Mouse (Mus musculus): ENCODE data around the gene Nup205. TPM values are rescaled to one million over a fixed set of nuclear protein-coding genes. Genes with fewer than 3 reads are reported as not detected.

The Nup205 gene
- polyA plus RNA-seq (2012; ENCODE audit: insufficient read depth, insufficient read length, low replicate concordance, missing spikeins): not detected in 2 replicates

GRCm38 (mm10) chr6:35176979-35177649, at the start of gene Nup205:
Nup205 (plus strand) TSS chr6:35177421.
- TF ChIP-seq CTCF (IDR thresholded peaks at IDR 0.05; ENCODE audit: insufficient read depth, low read depth, low read length) (no peak), POLR2A (IDR thresholded peaks at IDR 0.05; ENCODE audit: insufficient read depth, low read depth, low read length) (no peak)
- 3% methylated on average over 34 of the region's 34 CpGs for WGBS
- Histone ChIP-seq H3K27ac (ENCODE audit: insufficient read depth, low read depth, low read length) (peak within 1 kb of the TSS; percentile 100), H3K4me1 (ENCODE audit: control insufficient read depth, insufficient read depth, low read length) (no peaks in the 10 kb centered on the region), H3K4me3 (ENCODE audit: insufficient read depth, low read depth, low read length) (peak within 1 kb of the TSS; percentile 98)

DNA sequence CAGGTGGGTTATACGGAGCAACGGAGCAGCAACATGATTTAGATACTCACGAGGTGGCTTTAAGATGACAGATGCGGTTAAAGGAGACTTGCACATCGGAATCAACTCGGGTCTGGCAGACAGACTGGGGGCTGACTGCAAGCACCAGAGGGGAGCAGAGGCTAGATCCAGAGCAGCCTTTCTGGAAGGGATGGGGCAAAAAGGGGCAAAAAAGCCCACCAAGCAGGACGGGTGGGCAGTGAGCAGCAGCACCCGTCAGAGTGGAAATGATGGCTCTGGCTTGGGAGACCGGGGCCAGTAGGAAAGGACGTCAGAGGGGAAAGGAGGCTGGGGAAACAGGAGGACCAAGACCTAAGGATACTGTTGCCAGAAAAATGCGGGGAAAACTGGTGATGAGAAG, 44.4 kb upstream of the Nup205 start:
- Histone ChIP-seq H3K27ac (ENCODE audit: insufficient read depth, low read depth, low read length) (peak overlapping the region; percentile 64), H3K4me1 (ENCODE audit: control insufficient read depth, insufficient read depth, low read length) (peaks cover 3% of the 10 kb centered on the region; the same call in 1 of the 2 replicates), H3K4me3 (ENCODE audit: insufficient read depth, low read depth, low read length) (peak overlapping the region; percentile 61)
- TF ChIP-seq CTCF (IDR thresholded peaks at IDR 0.05; ENCODE audit: insufficient read depth, low read depth, low read length): no peak
- no peak for TF ChIP-seq POLR2A (IDR thresholded peaks at IDR 0.05; ENCODE audit: insufficient read depth, low read depth, low read length)
- WGBS: under 1% methylated on average over 11 of the region's 11 CpGs

GRCm38 (mm10) chr6:35133246-35133578, 44.0 kb upstream of the Nup205 start:
- H3K4me1 ChIP-seq (ENCODE audit: control insufficient read depth, insufficient read depth, low read length): peaks cover 3% of the 10 kb centered on the region; the same call in 1 of the 2 replicates
- WGBS: 0% methylated on average over 18 of the region's 25 CpGs
- TF ChIP-seq CTCF (IDR thresholded peaks at IDR 0.05; ENCODE audit: insufficient read depth, low read depth, low read length): no peak
- no peak for TF ChIP-seq POLR2A (IDR thresholded peaks at IDR 0.05; ENCODE audit: insufficient read depth, low read depth, low read length)
- peak overlapping the region; percentile 90 for H3K27ac ChIP-seq (ENCODE audit: insufficient read depth, low read depth, low read length)
- peak overlapping the region; percentile 61 for H3K4me3 ChIP-seq (ENCODE audit: insufficient read depth, low read depth, low read length)

DNA sequence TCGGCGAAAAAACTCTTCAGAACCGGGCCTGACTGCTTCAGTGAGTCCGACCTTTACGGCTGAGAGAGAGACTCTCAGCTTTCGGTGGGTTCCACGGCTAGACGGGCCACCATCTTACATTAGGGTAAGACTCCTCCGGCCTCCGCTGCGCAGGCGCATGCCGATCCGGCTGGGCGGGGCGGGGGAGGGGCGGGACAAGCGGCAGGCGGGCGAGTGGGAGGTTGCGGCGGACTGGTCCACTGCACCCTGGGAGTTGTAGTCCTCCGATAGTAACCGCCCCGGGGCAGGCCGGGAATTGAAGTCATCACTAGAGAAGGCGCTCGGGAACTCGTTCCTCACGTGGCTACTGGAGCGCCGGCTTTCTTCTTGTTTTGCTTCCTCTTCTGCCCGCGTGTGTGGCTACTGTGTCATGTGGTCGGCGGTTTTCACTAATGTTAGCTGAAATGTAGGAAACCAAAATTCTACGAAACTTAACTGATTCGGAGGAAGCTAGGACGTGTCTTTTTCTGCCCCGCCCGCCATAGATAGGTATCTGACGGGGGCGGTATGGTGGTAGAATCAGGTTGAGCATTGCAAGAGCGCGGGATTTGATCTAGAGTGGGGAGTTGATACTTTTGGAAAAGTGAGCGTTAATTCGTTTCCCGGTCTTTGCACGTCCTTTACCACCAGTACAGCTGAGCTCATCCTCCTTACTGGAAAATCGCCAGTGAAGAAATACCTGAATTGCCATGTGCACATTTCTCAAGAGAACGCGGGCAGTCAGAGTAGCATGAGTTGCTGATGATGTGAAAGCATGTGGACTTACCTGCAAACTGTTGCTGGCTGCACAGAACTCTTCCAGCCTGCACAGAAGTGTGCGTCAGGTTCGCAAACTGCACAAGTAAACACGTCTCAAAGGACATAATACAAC, 43.4 kb upstream of the Nup205 start, which contains the start of gene Cnot4:
Gene Cnot4, minus strand, starts transcription at position 146 of the 910 bp plus-strand sequence.
- peaks cover 3% of the 10 kb centered on the region; the same call in 1 of the 2 replicates for H3K4me1 ChIP-seq (ENCODE audit: control insufficient read depth, insufficient read depth, low read length)
- TF ChIP-seq CTCF (IDR thresholded peaks at IDR 0.05; ENCODE audit: insufficient read depth, low read depth, low read length): no peak
- peak; percentile 73; the same call in 1 of the 2 replicates for TF ChIP-seq POLR2A (IDR thresholded peaks at IDR 0.05; ENCODE audit: insufficient read depth, low read depth, low read length)
- H3K27ac ChIP-seq (ENCODE audit: insufficient read depth, low read depth, low read length): peak within 1 kb of the TSS; percentile 90
- H3K4me3 ChIP-seq (ENCODE audit: insufficient read depth, low read depth, low read length): peak within 1 kb of the TSS; percentile 61
- under 1% methylated on average over 55 of the region's 55 CpGs for WGBS

DNA sequence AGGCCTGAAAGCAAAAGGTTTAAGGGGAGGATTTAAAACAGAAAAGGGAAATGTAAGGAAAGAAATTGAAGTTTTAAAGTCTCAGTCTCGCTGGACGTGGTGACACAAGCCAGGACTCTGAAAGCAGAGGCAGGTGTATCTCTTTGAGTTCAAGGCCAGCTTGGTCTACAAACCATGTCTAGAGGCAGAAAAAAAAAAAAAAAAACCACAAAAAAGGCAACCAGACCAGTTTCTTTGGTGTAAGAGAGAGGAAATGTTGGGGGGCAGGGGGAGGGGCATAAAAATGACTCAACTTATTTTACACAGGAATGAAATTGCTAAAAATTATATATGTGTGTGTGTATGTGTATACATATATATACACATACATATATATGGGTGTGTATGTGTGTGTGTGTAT, 42.4 kb upstream of the Nup205 start:
- H3K4me3 ChIP-seq (ENCODE audit: insufficient read depth, low read depth, low read length): no peak overlapping the region
- peaks cover 3% of the 10 kb centered on the region; the same call in 1 of the 2 replicates for H3K4me1 ChIP-seq (ENCODE audit: control insufficient read depth, insufficient read depth, low read length)
- no peak for TF ChIP-seq POLR2A (IDR thresholded peaks at IDR 0.05; ENCODE audit: insufficient read depth, low read depth, low read length)
- TF ChIP-seq CTCF (IDR thresholded peaks at IDR 0.05; ENCODE audit: insufficient read depth, low read depth, low read length): no peak
- WGBS: 64% methylated on average over 2 of the region's 2 CpGs
- no peak overlapping the region for H3K27ac ChIP-seq (ENCODE audit: insufficient read depth, low read depth, low read length)

- TF ChIP-seq CTCF (IDR thresholded peaks at IDR 0.05; ENCODE audit: insufficient read depth, low read depth, low read length): no peak
- no peak for TF ChIP-seq POLR2A (IDR thresholded peaks at IDR 0.05; ENCODE audit: insufficient read depth, low read depth, low read length)
- WGBS: 97% methylated on average over 1 of the region's 1 CpGs
These were observed 36.9 kb upstream of the Nup205 start for GRCm38 (mm10) chr6:35140351-35140750.

GRCm38 (mm10) chr6:35145569-35145968, 31.7 kb upstream of the Nup205 start:
- no peak for TF ChIP-seq CTCF (IDR thresholded peaks at IDR 0.05; ENCODE audit: insufficient read depth, low read depth, low read length)
- no peak for TF ChIP-seq POLR2A (IDR thresholded peaks at IDR 0.05; ENCODE audit: insufficient read depth, low read depth, low read length)
- no peaks in the 10 kb centered on the region for H3K4me1 ChIP-seq (ENCODE audit: control insufficient read depth, insufficient read depth, low read length)

More at GRCm38 (mm10) chr6:35140351-35140750, 36.9 kb upstream of the Nup205 start:
- Histone ChIP-seq H3K4me1 (ENCODE audit: control insufficient read depth, insufficient read depth, low read length) (no peaks in the 10 kb centered on the region), H3K4me3 (ENCODE audit: insufficient read depth, low read depth, low read length) (no peak overlapping the region), H3K27ac (ENCODE audit: insufficient read depth, low read depth, low read length) (no peak overlapping the region)

DNA sequence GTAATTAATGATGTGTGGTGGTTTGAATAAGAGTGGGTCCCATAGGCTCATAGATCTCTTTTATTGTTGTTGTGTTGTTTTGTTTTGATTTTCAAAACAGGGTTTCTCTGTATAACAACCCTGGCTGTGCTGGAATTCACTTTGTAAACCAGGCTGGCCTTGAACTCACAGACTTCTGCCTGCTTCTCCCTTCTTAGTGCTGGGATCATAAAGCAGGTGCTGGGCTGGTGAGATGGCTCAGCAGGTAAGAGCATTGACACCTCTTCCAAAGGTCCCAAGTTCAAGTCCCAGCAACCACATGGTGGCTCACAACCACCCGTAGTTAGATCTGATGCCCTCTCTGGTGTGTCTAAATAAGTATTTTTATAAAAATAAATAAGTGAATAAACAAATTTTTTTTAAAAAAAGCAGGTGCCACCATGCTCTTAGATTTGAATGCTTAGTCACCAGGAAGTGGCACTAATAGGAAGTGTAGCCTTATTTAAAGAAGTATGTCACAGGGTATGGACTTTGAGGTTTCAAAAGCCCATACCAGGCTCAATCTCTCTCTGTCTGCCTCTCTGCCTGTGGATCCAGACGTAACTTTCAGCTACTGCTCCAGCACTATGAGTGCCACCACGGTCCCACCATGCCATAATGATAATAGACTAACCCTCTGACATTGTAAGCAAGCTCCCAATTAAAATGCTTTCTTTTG, 29.3 kb upstream of the Nup205 start:
- Histone ChIP-seq H3K4me3 (ENCODE audit: insufficient read depth, low read depth, low read length) (no peak overlapping the region), H3K27ac (ENCODE audit: insufficient read depth, low read depth, low read length) (no peak overlapping the region), H3K4me1 (ENCODE audit: control insufficient read depth, insufficient read depth, low read length) (no peaks in the 10 kb centered on the region)
- TF ChIP-seq POLR2A (IDR thresholded peaks at IDR 0.05; ENCODE audit: insufficient read depth, low read depth, low read length): no peak
- 89% methylated on average over 3 of the region's 3 CpGs for WGBS

More at GRCm38 (mm10) chr6:35145569-35145968, 31.7 kb upstream of the Nup205 start:
- 88% methylated on average over 2 of the region's 2 CpGs for WGBS
- Histone ChIP-seq H3K4me3 (ENCODE audit: insufficient read depth, low read depth, low read length) (no peak overlapping the region), H3K27ac (ENCODE audit: insufficient read depth, low read depth, low read length) (no peak overlapping the region)
